Comparison of ENCODE assay signal across 8 mouse cellular contexts in genomic region chr19:5725029-5725707, GRCm38 (mm10). TPM values are rescaled to one million over a fixed set of nuclear protein-coding genes. Genes with fewer than 3 reads are reported as not detected.
DNase-seq lines count a peak whose midpoint lies in the region; ATAC-seq and TF ChIP-seq lines count a peak whose summit lies in the region.

No protein-coding gene starts in this region.

- no peaks in the 10 kb centered on the region for H3K9me3 ChIP-seq in hindbrain, embryonic 16.5 days (ENCODE audit: control insufficient read depth, low read length)
- no peaks in the 10 kb centered on the region for H3K9me3 ChIP-seq in liver, postnatal 0 days (ENCODE audit: low read length)
- H3K9me3 ChIP-seq in stomach, embryonic 14.5 days (ENCODE audit: control insufficient read depth, low read depth, low read length), result no peaks in the 10 kb centered on the region

- H3K4me3 ChIP-seq in lung, adult 2 months (replicated peaks; ENCODE audit: extremely low read depth, low read depth, low read length), result peak overlapping the region; percentile 79
- H3K4me3 ChIP-seq in hindbrain, embryonic 16.5 days (ENCODE audit: low read length), result peak overlapping the region; percentile 39
- H3K4me3 ChIP-seq in liver, postnatal 0 days (ENCODE audit: low read depth, low read length), result peak overlapping the region; percentile 84
- peak overlapping the region; percentile 50 for H3K4me3 ChIP-seq in stomach, embryonic 14.5 days (ENCODE audit: low read depth, low read length)

- H3K4me1 ChIP-seq in lung, adult 2 months (ENCODE audit: control insufficient read depth, insufficient read depth, low read length), result peaks cover 29% of the 10 kb centered on the region
- peaks cover 43% of the 10 kb centered on the region for H3K4me1 ChIP-seq in hindbrain, embryonic 16.5 days (ENCODE audit: control insufficient read depth, insufficient read depth, low read depth, low read length)
- H3K4me1 ChIP-seq in liver, postnatal 0 days (ENCODE audit: insufficient read depth), result peaks cover 28% of the 10 kb centered on the region
- H3K4me1 ChIP-seq in stomach, embryonic 14.5 days (ENCODE audit: control insufficient read depth, insufficient read depth, low read length), result peaks cover 40% of the 10 kb centered on the region

- WGBS in lung, adult 2 months, result 31% methylated on average over 12 of the region's 12 CpGs
- 70% methylated on average over 12 of the region's 12 CpGs for WGBS in hindbrain, embryonic 16.5 days
- 23% methylated on average over 12 of the region's 12 CpGs for WGBS in liver, postnatal 0 days (ENCODE audit: insufficient replicate concordance)
- 57% methylated on average over 12 of the region's 12 CpGs for WGBS in stomach, embryonic 14.5 days

- peaks cover 20% of the 10 kb centered on the region for H3K36me3 ChIP-seq in hindbrain, embryonic 16.5 days (ENCODE audit: control insufficient read depth, insufficient read depth, low read length)
- H3K36me3 ChIP-seq in liver, postnatal 0 days (replicated peaks; ENCODE audit: insufficient read depth, low read length), result peaks cover 28% of the 10 kb centered on the region
- H3K36me3 ChIP-seq in stomach, embryonic 14.5 days (ENCODE audit: control insufficient read depth, insufficient read depth, low read length), result peaks cover 25% of the 10 kb centered on the region

- H3K9ac ChIP-seq in hindbrain, embryonic 16.5 days (ENCODE audit: low read depth, low read length), result peak overlapping the region; percentile 58
- H3K9ac ChIP-seq in liver, postnatal 0 days (replicated peaks), result peak overlapping the region; percentile 88
- peak overlapping the region; percentile 77 for H3K9ac ChIP-seq in stomach, embryonic 14.5 days (replicated peaks; ENCODE audit: low read depth, low read length)

- no peak overlapping the region for H3K27ac ChIP-seq in hindbrain, embryonic 16.5 days (ENCODE audit: low read depth, low read length)
- peak overlapping the region; percentile 92 for H3K27ac ChIP-seq in liver, postnatal 0 days (ENCODE audit: low read depth)
- peak overlapping the region; percentile 73 for H3K27ac ChIP-seq in stomach, embryonic 14.5 days (ENCODE audit: low read length)

- no peak for TF ChIP-seq CTCF in lung, adult 2 months (IDR thresholded peaks at IDR 0.05; ENCODE audit: insufficient read depth, low read length)
- no peak for TF ChIP-seq CTCF in liver, postnatal 0 days (IDR thresholded peaks at IDR 0.05; ENCODE audit: low read depth)

- peak overlapping the region; percentile 66 for H3K4me2 ChIP-seq in hindbrain, embryonic 16.5 days (ENCODE audit: low read length)
- H3K4me2 ChIP-seq in liver, postnatal 0 days (ENCODE audit: low read depth, low read length), result peak overlapping the region; percentile 91
- peak overlapping the region; percentile 96 for H3K4me2 ChIP-seq in stomach, embryonic 14.5 days (replicated peaks; ENCODE audit: low read depth, low read length)

- no peak for ATAC-seq in hindbrain, embryonic 16.5 days
- ATAC-seq in liver, postnatal 0 days, result no peak
- no peak for ATAC-seq in stomach, embryonic 14.5 days (ENCODE audit: insufficient number of reproducible peaks, insufficient read depth, low FRiP score, low read depth)

- no peak for DNase-seq in lung, adult 2 months
- DNase-seq in lung, postnatal 25 days (ENCODE audit: low spot score), result no peak
- DNase-seq in gastrocnemius, adult 8-10 months (ENCODE audit: low spot score in 2 of 2), result peak; percentile 96
- DNase-seq in liver, postnatal 0 days, result peak; percentile 65
- no peak for DNase-seq in cerebellum, postnatal 25 days
- DNase-seq in ovary, postnatal 36 days (ENCODE audit: low spot score), result no peak

- no peaks in the 10 kb centered on the region for H3K27me3 ChIP-seq in hindbrain, embryonic 16.5 days (replicated peaks; ENCODE audit: control insufficient read depth, insufficient read depth, low read length)
- no peaks in the 10 kb centered on the region for H3K27me3 ChIP-seq in liver, postnatal 0 days (ENCODE audit: insufficient read depth, low read length)
- H3K27me3 ChIP-seq in stomach, embryonic 14.5 days (ENCODE audit: control insufficient read depth, insufficient read depth, low read length), result no peaks in the 10 kb centered on the region

- no peak for TF ChIP-seq EP300 in liver, postnatal 0 days (IDR thresholded peaks at IDR 0.05; ENCODE audit: low read depth)

- TF ChIP-seq POLR2A in lung, adult 2 months (IDR thresholded peaks at IDR 0.05; ENCODE audit: borderline replicate concordance, extremely low read depth, low read depth, low read length), result no peak

RNA-seq across cellular contexts. Expression of gene Ehbp1l1, which starts 0.9 kb away (rescaled TPM):
- 64.4 and 73.8 TPM in 2 replicates for polyA plus RNA-seq in lung, adult 2 months (2012; rRNA removed)
- total RNA-seq in gastrocnemius, adult 8-10 months (2022), result 100 to 1,000 TPM; 195 to 259 (median 242) TPM
- 21.6 and 29.7 TPM in 2 replicates for polyA plus RNA-seq in hindbrain, embryonic 16.5 days (2015; fragmentation: Nextera tagmentation; extraction: Ambion mirVana)
- 38.5 and 42.5 TPM in 2 replicates for polyA plus RNA-seq in liver, postnatal 0 days (2015; fragmentation: Nextera tagmentation; extraction: Ambion mirVana)
- polyA plus RNA-seq in stomach, embryonic 14.5 days (2014; fragmentation: Nextera tagmentation; extraction: Ambion mirVana), result 36.7 and 37.4 TPM in 2 replicates

RNA-seq across cellular contexts. Expression of gene Fam89b, which starts 4.3 kb away (rescaled TPM):
- polyA plus RNA-seq in lung, adult 2 months (2012; rRNA removed), result 231 and 234 TPM in 2 replicates
- 10 to 100 TPM; 17.0 to 18.5 (median 18.2) TPM for total RNA-seq in gastrocnemius, adult 8-10 months (2022)
- 118 and 128 TPM in 2 replicates for polyA plus RNA-seq in hindbrain, embryonic 16.5 days (2015; fragmentation: Nextera tagmentation; extraction: Ambion mirVana)
- 28.9 and 31.0 TPM in 2 replicates for polyA plus RNA-seq in liver, postnatal 0 days (2015; fragmentation: Nextera tagmentation; extraction: Ambion mirVana)
- 92.4 and 98.4 TPM in 2 replicates for polyA plus RNA-seq in stomach, embryonic 14.5 days (2014; fragmentation: Nextera tagmentation; extraction: Ambion mirVana)

RNA-seq across cellular contexts. Expression of gene Ltbp3, which starts 15.5 kb away (rescaled TPM):
- polyA plus RNA-seq in lung, adult 2 months (2012; rRNA removed), result 236 and 238 TPM in 2 replicates
- total RNA-seq in gastrocnemius, adult 8-10 months (2022), result 10 to 100 TPM; 32.6 to 42.8 (median 39.2) TPM
- 11.6 and 15.4 TPM in 2 replicates for polyA plus RNA-seq in hindbrain, embryonic 16.5 days (2015; fragmentation: Nextera tagmentation; extraction: Ambion mirVana)
- polyA plus RNA-seq in liver, postnatal 0 days (2015; fragmentation: Nextera tagmentation; extraction: Ambion mirVana), result 1.3 and 1.4 TPM in 2 replicates
- polyA plus RNA-seq in stomach, embryonic 14.5 days (2014; fragmentation: Nextera tagmentation; extraction: Ambion mirVana), result 33.8 and 35.2 TPM in 2 replicates

RNA-seq across cellular contexts. Expression of gene Kcnk7, which starts 21.0 kb away (rescaled TPM):
- 2.0 and 4.6 TPM in 2 replicates for polyA plus RNA-seq in lung, adult 2 months (2012; rRNA removed)
- not detected for total RNA-seq in gastrocnemius, adult 8-10 months (2022)
- polyA plus RNA-seq in hindbrain, embryonic 16.5 days (2015; fragmentation: Nextera tagmentation; extraction: Ambion mirVana), result not detected in 2 replicates
- 0.17 and 0.18 TPM in 2 replicates for polyA plus RNA-seq in liver, postnatal 0 days (2015; fragmentation: Nextera tagmentation; extraction: Ambion mirVana)
- polyA plus RNA-seq in stomach, embryonic 14.5 days (2014; fragmentation: Nextera tagmentation; extraction: Ambion mirVana), result 0.62 and 0.84 TPM in 2 replicates

RNA-seq across cellular contexts. Expression of gene Pcnx3, which starts 36.5 kb away (rescaled TPM):
- 156 and 166 TPM in 2 replicates for polyA plus RNA-seq in lung, adult 2 months (2012; rRNA removed)
- 10 to 100 TPM; 11.8 to 15.2 (median 13.7) TPM for total RNA-seq in gastrocnemius, adult 8-10 months (2022)
- 22.6 and 24.8 TPM in 2 replicates for polyA plus RNA-seq in hindbrain, embryonic 16.5 days (2015; fragmentation: Nextera tagmentation; extraction: Ambion mirVana)
- 5.2 and 5.6 TPM in 2 replicates for polyA plus RNA-seq in liver, postnatal 0 days (2015; fragmentation: Nextera tagmentation; extraction: Ambion mirVana)
- polyA plus RNA-seq in stomach, embryonic 14.5 days (2014; fragmentation: Nextera tagmentation; extraction: Ambion mirVana), result 29.8 and 32.1 TPM in 2 replicates

Comparison
In these comparisons a context has a peak if more than half of its experiments do, and no peak if none do; other contexts are left out.
1. DNase-seq: peak in gastrocnemius, adult 8-10 months (2 of 2) and liver, postnatal 0 days (single experiment); none in lung, adult 2 months (single experiment), lung, postnatal 25 days (single experiment), cerebellum, postnatal 25 days (0 of 2) and ovary, postnatal 36 days (single experiment).
2. Peak in every context shown above with its lines, with median percentiles within 50 percentile points of each other: H3K4me3 ChIP-seq, H3K4me2 ChIP-seq and H3K9ac ChIP-seq.